Mouse (Mus musculus): ENCODE measurements at regions not wholly inside any gene's neighbourhood (a gene's known extent, or its start where the extent isn't known, plus 50 kb on each side); places are given as distances from the start of the nearest gene placed in this dataset.
A peak's percentile ranks its signal among the peaks of the same experiment; 100 is the strongest.

DNA sequence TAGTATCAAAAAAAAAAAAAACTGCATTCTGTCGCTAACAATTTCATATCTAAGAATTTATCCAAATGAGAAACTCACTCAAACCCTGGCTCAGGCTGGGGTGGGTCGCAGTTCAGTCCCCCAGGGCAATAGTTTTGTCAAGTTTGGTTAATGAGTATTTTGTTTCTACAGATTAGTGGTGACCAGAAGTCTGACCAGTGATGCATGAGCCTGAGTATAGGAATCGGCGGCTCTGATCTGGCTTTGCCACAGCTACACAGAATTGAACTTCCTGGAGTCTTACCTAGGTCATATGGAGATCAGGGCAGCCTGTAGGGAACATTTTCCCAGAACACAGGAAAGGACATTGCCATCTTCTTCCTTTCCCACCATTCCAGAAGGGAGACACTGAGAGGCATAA is 212.1 kb downstream of the Efnb2 start:
- no peak for ATAC-seq (ENCODE audit: low FRiP score, low read depth)
- no peak for TF ChIP-seq POLR2A (IDR thresholded peaks at IDR 0.05; ENCODE audit: borderline replicate concordance, extremely low read depth, insufficient read depth, insufficient read length)
- H3K9ac ChIP-seq (ENCODE audit: low read depth, low read length, severe bottlenecking) = no peak overlapping the region
- no peaks in the 10 kb centered on the region for H3K9me3 ChIP-seq (ENCODE audit: control insufficient read depth, low read length)
- no peak overlapping the region for H3K4me3 ChIP-seq (replicated peaks; ENCODE audit: low read length)
- H3K4me1 ChIP-seq (ENCODE audit: control insufficient read depth, insufficient read depth, low read length) = no peaks in the 10 kb centered on the region
- no peak overlapping the region for H3K27ac ChIP-seq (replicated peaks; ENCODE audit: low read depth, low read length)
- H3K4me2 ChIP-seq (replicated peaks; ENCODE audit: low read depth, low read length, severe bottlenecking) = no peak overlapping the region
- 87% methylated on average over 4 of the region's 4 CpGs for WGBS
- H3K36me3 ChIP-seq (ENCODE audit: control insufficient read depth, insufficient read depth, low read length) = no peaks in the 10 kb centered on the region
- DNase-seq (ENCODE audit: low spot score) = no peak
- H3K27me3 ChIP-seq (ENCODE audit: control insufficient read depth, insufficient read depth, low read length) = no peaks in the 10 kb centered on the region

DNA sequence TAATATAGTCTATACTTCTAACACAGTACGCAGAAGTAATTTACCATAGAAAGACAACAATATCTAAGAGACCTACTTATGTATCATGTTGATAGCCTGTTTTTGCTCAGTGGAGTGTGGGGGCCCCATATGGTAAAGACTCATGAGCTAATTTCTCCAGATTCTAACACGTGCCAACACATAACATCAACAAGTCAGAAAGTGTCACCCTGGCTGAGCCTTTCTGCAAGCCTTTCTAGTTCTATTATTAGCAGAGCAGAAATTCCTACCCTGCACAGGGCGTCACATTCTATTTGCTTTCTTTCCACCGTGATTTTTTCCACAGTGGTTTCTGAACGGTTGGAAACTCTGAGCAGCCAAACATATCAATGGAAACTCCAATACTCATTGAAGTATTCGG is 219.5 kb downstream of the Efnb2 start:
- ATAC-seq (ENCODE audit: low FRiP score, low read depth) (no peak), DNase-seq (ENCODE audit: low spot score) (no peak)
- Histone ChIP-seq H3K4me2 (replicated peaks; ENCODE audit: low read depth, low read length, severe bottlenecking) (peak overlapping the region; percentile 11; the same call in 1 of the 2 replicates), H3K27ac (replicated peaks; ENCODE audit: low read depth, low read length) (no peak overlapping the region), H3K4me3 (replicated peaks; ENCODE audit: low read length) (no peak overlapping the region), H3K4me1 (ENCODE audit: control insufficient read depth, insufficient read depth, low read length) (peaks cover 4% of the 10 kb centered on the region; the same call in 1 of the 2 replicates), H3K9me3 (ENCODE audit: control insufficient read depth, low read length) (no peaks in the 10 kb centered on the region), H3K27me3 (ENCODE audit: control insufficient read depth, insufficient read depth, low read length) (no peaks in the 10 kb centered on the region), H3K9ac (ENCODE audit: low read depth, low read length, severe bottlenecking) (no peak overlapping the region), H3K36me3 (ENCODE audit: control insufficient read depth, insufficient read depth, low read length) (no peaks in the 10 kb centered on the region)
- TF ChIP-seq POLR2A (IDR thresholded peaks at IDR 0.05; ENCODE audit: borderline replicate concordance, extremely low read depth, insufficient read depth, insufficient read length) = no peak
- 72% methylated on average over 6 of the region's 6 CpGs for WGBS

DNA sequence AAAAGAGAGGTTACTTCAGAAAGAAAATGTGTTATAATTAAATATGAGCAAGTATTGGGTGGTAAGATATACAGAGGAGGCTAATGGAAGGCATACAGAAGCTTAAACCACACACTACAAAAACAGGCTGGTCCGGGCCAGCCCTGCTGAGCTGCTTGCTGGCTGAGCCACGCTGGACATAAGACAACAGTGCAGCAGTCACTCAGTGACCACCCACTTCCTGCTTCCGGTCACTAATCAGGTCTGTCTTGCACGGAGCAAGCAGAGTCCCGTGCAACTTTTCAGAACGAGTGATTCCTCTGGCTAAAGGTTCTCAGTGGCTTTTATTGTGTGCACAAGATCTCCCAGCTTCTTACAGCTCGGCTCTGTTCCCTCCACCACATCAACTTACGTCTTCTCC is 220.1 kb downstream of the Efnb2 start:
- Histone ChIP-seq H3K9ac (ENCODE audit: low read depth, low read length, severe bottlenecking) (no peak overlapping the region), H3K9me3 (ENCODE audit: control insufficient read depth, low read length) (no peaks in the 10 kb centered on the region), H3K27me3 (ENCODE audit: control insufficient read depth, insufficient read depth, low read length) (no peaks in the 10 kb centered on the region), H3K4me1 (ENCODE audit: control insufficient read depth, insufficient read depth, low read length) (peaks cover 4% of the 10 kb centered on the region; the same call in 1 of the 2 replicates), H3K36me3 (ENCODE audit: control insufficient read depth, insufficient read depth, low read length) (no peaks in the 10 kb centered on the region), H3K4me3 (replicated peaks; ENCODE audit: low read length) (no peak overlapping the region), H3K4me2 (replicated peaks; ENCODE audit: low read depth, low read length, severe bottlenecking) (peak overlapping the region; percentile 11; the same call in 1 of the 2 replicates), H3K27ac (replicated peaks; ENCODE audit: low read depth, low read length) (no peak overlapping the region)
- ATAC-seq (ENCODE audit: low FRiP score, low read depth) = no peak
- WGBS = 30% methylated on average over 8 of the region's 8 CpGs
- DNase-seq (ENCODE audit: low spot score) = no peak
- no peak for TF ChIP-seq POLR2A (IDR thresholded peaks at IDR 0.05; ENCODE audit: borderline replicate concordance, extremely low read depth, insufficient read depth, insufficient read length)

DNA sequence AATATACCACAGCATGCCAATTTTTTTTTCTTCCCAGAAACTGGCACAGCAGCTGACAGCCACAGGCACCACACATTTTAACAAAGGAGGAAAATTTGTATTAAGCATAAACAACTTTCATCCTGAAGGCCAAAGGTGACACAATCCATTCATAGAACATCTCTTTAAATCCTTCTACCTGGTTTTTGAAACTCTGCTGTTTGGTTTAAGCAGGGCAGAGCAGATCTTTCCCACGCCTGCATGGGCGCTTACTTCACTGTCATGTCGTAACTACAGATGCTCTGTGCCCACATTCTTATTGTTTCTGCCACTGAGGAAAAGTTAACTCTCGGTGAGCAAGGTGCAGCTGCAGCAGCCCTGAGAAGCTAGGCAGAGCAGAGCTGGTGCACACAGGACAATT is 234.8 kb downstream of the Efnb2 start:
- 66% methylated on average over 4 of the region's 4 CpGs for WGBS
- no peak overlapping the region for H3K9ac ChIP-seq (ENCODE audit: low read depth, low read length, severe bottlenecking)
- H3K4me3 ChIP-seq (replicated peaks; ENCODE audit: low read length) = no peak overlapping the region
- no peaks in the 10 kb centered on the region for H3K27me3 ChIP-seq (ENCODE audit: control insufficient read depth, insufficient read depth, low read length)
- ATAC-seq (ENCODE audit: low FRiP score, low read depth) (no peak), DNase-seq (ENCODE audit: low spot score) (no peak)
- no peak for TF ChIP-seq POLR2A (IDR thresholded peaks at IDR 0.05; ENCODE audit: borderline replicate concordance, extremely low read depth, insufficient read depth, insufficient read length)
- peaks cover 2% of the 10 kb centered on the region; the same call in 1 of the 2 replicates for H3K4me1 ChIP-seq (ENCODE audit: control insufficient read depth, insufficient read depth, low read length)
- no peaks in the 10 kb centered on the region for H3K9me3 ChIP-seq (ENCODE audit: control insufficient read depth, low read length)
- no peaks in the 10 kb centered on the region for H3K36me3 ChIP-seq (ENCODE audit: control insufficient read depth, insufficient read depth, low read length)
- no peak overlapping the region for H3K4me2 ChIP-seq (replicated peaks; ENCODE audit: low read depth, low read length, severe bottlenecking)
- no peak overlapping the region for H3K27ac ChIP-seq (replicated peaks; ENCODE audit: low read depth, low read length)

DNA sequence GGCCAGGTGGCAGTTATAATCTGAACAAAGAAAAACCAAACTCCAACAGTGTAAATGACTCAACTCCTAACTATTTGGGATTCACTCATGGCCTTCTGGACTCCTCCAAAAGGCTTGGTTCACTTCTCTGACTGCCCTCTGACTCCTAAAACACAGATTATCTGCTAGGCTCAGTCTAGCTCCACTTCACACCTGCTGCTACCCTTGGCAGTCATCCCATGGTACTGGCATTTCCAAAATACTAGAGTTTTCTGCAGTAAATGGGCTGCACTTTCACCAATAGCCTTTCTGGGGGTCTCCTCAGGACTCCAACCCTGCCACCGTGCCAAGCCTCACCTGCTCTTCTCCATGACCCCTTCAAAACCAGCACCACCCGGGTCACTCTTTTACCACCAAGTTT is 237.6 kb downstream of the Efnb2 start:
- 95% methylated on average over 2 of the region's 2 CpGs for whole genome bisulfite sequencing
- Histone ChIP-seq H3K4me1 (ENCODE audit: control insufficient read depth, insufficient read depth, low read length) (peaks cover 10% of the 10 kb centered on the region), H3K9me3 (ENCODE audit: control insufficient read depth, low read length) (no peaks in the 10 kb centered on the region), H3K27me3 (ENCODE audit: control insufficient read depth, insufficient read depth, low read length) (no peaks in the 10 kb centered on the region), H3K4me2 (replicated peaks; ENCODE audit: low read depth, low read length, severe bottlenecking) (no peak overlapping the region), H3K36me3 (ENCODE audit: control insufficient read depth, insufficient read depth, low read length) (no peaks in the 10 kb centered on the region), H3K27ac (replicated peaks; ENCODE audit: low read depth, low read length) (no peak overlapping the region), H3K9ac (ENCODE audit: low read depth, low read length, severe bottlenecking) (no peak overlapping the region), H3K4me3 (replicated peaks; ENCODE audit: low read length) (no peak overlapping the region)
- TF ChIP-seq POLR2A (IDR thresholded peaks at IDR 0.05; ENCODE audit: borderline replicate concordance, extremely low read depth, insufficient read depth, insufficient read length) = no peak
- ATAC-seq (ENCODE audit: low FRiP score, low read depth) = no peak
- DNase-seq (ENCODE audit: low spot score) = no peak

DNA sequence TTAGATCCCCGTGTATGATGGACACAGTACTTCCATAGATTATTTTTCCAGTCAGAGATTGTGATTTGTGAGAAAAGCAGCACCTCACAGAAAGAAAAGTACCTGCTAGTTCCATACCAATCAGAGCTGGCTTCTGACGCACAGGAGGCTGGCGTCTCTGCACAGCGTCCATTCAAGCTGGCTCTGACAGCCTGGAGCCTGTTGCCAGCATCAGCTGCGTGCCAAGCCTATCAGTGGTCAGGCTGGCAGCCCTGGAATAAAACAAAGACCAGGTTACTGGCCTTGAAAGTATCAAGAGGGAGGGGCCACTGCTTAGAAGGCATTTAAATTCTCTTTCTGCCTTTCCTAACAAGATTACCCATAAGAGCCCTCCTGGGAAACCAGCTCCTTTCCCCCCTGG is 239.3 kb downstream of the Efnb2 start:
- H3K9ac ChIP-seq (ENCODE audit: low read depth, low read length, severe bottlenecking) = no peak overlapping the region
- H3K36me3 ChIP-seq (ENCODE audit: control insufficient read depth, insufficient read depth, low read length) = no peaks in the 10 kb centered on the region
- H3K9me3 ChIP-seq (ENCODE audit: control insufficient read depth, low read length) = no peaks in the 10 kb centered on the region
- H3K4me3 ChIP-seq (replicated peaks; ENCODE audit: low read length) = no peak overlapping the region
- H3K4me2 ChIP-seq (replicated peaks; ENCODE audit: low read depth, low read length, severe bottlenecking) = no peak overlapping the region
- no peak overlapping the region for H3K27ac ChIP-seq (replicated peaks; ENCODE audit: low read depth, low read length)
- TF ChIP-seq POLR2A (IDR thresholded peaks at IDR 0.05; ENCODE audit: borderline replicate concordance, extremely low read depth, insufficient read depth, insufficient read length) = no peak
- no peak for ATAC-seq (ENCODE audit: low FRiP score, low read depth)
- WGBS = 55% methylated on average over 5 of the region's 5 CpGs
- DNase-seq (ENCODE audit: low spot score) = no peak
- peaks cover 10% of the 10 kb centered on the region for H3K4me1 ChIP-seq (ENCODE audit: control insufficient read depth, insufficient read depth, low read length)
- H3K27me3 ChIP-seq (ENCODE audit: control insufficient read depth, insufficient read depth, low read length) = no peaks in the 10 kb centered on the region

Data from limb, embryonic 14.5 days (tissue).